Mouse (Mus musculus) left cerebral cortex, postnatal 10 days (tissue): Measurements from ENCODE around the gene Spatc1l. TPM values are rescaled to one million over a fixed set of nuclear protein-coding genes. Genes with fewer than 3 reads are reported as not detected.

Experiments used
- DNase-seq, 2 experiments: peaks; one replicate each; pipeline ENCODE4 v3.0.0; 2021 to 2022; ENCODE audit warnings: low spot score in 2 of 2, mixed read lengths in 1 of 2; ENCODE audit errors: extremely low spot score in 1 of 2
- intact Hi-C: fragments of 180-260 bp; cut with DNase I; formaldehyde crosslinking; loops from one replicate; pipeline ENCODE4 v1.15.1; 2025
- total RNA-seq, 2 experiments: library from RNA; stranded (reverse); gene quantifications; 2 replicates each; pipeline ENCODE4 v1.2.3; 2021

The Spatc1l gene
- total RNA-seq: not detected

GRCm38 (mm10) chr10:76561972-76562371 is at the start of gene Spatc1l:
TSS of gene Spatc1l (plus strand) at chr10:76562272.
- DNase-seq: no peak
- intact Hi-C loops: no loop called here

DNA sequence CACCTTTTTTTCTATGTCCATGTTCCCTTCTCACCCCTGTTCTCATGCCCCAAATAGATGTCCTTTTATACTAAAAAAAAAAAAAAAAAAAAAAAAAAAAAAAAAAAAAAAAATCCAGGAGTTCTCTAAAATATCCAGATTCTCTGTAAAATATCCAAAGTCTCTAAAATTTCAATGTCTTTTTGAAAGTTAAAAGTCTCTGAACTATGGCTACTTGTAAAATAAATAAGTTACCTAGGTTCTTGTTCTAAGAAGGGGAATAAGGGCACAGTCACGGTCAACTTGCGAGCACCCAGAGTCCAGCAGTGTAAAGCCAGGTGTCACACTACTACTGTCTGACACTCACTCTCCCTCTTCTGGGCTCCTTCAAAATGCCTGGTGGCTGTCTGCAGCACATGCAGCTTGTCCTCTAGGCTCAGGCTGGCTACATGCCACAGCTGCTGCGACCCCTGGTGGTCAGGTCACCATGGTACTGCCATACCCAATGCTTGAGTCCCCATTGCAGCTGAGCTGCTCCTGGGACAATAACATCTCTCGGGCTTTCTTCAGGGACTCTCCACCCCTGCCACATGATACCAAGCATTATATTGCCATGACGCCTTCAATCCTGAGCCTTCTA is 49.0 kb upstream of the Spatc1l start:
- intact Hi-C loops: no loop called here
- DNase-seq: peak; percentile 17 to 84

- DNase-seq: peak in 1 of 2 experiments; percentile 20
- intact Hi-C loops: no loop called here
These were observed 31.1 kb upstream of the Spatc1l start for GRCm38 (mm10) chr10:76530922-76531321.

DNA sequence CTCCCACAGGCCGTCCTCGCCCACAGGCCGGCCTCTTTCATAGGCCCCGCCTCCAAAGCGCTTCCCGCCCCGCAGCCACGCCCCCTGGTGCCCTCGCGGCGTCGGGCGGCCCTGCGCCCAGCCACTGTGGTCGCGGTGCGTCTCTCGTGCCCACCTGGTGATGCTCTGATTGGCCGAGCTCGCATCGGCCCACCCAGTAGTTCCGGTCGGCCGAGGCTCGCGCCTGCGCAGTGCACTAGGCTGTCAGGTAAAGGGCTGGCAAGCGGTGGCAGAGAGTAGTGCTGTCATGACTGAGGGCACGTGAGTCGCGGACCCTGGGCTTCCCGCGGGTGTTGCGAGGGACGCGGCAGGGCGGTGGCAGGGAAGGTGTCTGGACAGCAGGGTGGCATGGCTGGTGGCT is 30.7 kb upstream of the Spatc1l start, which contains the start of gene Lss:
Gene Lss (plus strand): TSS at position 214 of the 400 bp plus-strand sequence.
- intact Hi-C loops: no loop called here

DNA sequence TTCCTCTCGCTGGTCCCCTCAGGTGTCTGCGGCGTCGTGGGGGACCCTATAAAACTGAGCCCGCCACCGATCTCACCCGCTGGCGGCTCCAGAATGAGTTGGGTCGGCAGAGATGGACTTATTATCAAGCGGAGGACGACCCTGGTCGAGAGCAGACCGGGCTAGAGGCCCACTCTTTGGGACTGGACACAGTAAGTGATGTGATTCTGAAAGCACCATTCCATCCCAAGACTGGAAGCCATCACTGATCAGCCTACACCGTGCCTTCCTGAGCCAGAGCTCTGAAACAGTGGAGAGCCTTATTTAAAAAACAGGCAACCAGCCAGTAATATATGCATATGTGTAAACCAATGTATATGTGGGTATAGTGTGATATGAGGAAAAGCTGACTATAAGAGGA is 30.2 kb upstream of the Spatc1l start:
- intact Hi-C loops: no loop called here

More for the DNA sequence above, 30.7 kb upstream of the Spatc1l start, which contains the start of gene Lss:
- DNase-seq: peak; percentile 95 to 97

GRCm38 (mm10) chr10:76535526-76535925 is 26.5 kb upstream of the Spatc1l start:
- intact Hi-C loops: no loop called here
- peak in 1 of 2 experiments; percentile 10 for DNase-seq

More for the DNA sequence above, 30.2 kb upstream of the Spatc1l start:
- no peak for DNase-seq

DNA sequence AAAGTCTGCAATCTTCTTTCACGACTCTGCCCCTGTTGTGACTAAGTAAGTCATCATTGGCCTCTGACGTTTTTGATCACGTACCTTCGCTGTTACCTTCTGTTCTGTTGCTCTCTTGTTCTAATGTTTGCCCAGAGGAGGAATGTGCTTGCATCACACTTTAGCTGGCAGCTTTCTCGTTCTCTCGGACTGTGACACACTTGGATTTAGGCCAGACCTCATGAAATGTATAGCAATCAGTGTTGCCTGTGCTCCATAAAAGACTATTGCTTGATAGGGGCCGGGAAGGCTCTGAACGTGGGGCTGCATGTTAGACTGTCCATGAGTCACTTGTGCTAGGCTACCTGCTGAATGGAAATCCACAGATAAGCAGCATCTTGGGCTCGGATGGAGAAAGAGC is 24.5 kb upstream of the Spatc1l start:
- no peak for DNase-seq
- intact Hi-C loops: no loop called here

- no peak for DNase-seq
- intact Hi-C loops: no loop called here
These were observed 20.6 kb upstream of the Spatc1l start for GRCm38 (mm10) chr10:76541336-76542085.

- DNase-seq: no peak
- intact Hi-C loops: no loop called here
These were observed 19.3 kb upstream of the Spatc1l start for GRCm38 (mm10) chr10:76542636-76543375.

DNA sequence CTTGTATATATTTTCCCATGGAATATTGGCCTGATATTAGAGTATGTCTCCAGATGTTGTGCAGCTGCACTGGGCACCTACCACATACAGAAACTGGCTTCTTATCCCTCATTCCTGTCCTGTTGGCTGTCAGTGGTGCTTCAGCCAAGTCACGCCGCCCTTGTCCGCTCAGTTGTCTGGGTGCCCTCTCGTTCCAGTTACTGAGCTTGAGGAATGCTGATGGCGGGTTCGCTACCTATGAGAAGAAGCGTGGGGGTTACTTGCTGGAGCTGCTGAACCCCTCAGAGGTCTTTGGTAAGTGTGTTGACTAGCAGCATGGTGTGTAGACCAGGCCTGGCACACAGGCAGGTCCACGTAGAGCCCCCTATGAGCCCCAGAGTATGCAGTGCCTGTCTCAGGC is 15.5 kb upstream of the Spatc1l start:
- DNase-seq: no peak
- intact Hi-C loops: no loop called here

GRCm38 (mm10) chr10:76548218-76548617 is 13.9 kb upstream of the Spatc1l start:
- intact Hi-C loops: no loop called here
- DNase-seq: peak in 1 of 2 experiments; percentile 2

GRCm38 (mm10) chr10:76550458-76550857 is 11.6 kb upstream of the Spatc1l start:
- no peak for DNase-seq
- intact Hi-C loops: loop anchor here (10.0 kb wide), 1 partner anchor 184 kb away; no protein-coding TSS in a partner anchor

DNA sequence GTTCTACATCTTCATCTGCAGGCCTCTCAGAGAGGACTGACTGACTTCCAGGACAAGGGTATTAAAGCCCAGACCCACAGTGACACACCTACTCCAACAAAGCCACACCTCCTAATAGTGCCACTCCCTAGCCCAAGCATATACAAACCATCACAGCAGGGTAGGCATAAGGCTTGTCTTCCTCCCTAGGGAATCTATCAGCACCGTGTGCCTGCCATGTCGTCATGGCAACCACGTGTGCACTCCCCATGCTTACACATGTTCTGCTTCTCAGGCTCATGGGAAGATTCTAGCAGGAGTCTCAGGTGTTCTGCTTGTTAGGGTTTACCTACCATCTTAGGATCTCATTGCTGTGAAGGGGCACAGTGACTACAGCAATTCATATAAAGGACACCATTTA is 10.5 kb upstream of the Spatc1l start:
- intact Hi-C loops: loop anchor here (10.0 kb wide), 1 partner anchor 183 kb away; no protein-coding TSS in a partner anchor
- no peak for DNase-seq

GRCm38 (mm10) chr10:76554061-76554460 is 8.0 kb upstream of the Spatc1l start:
- no peak for DNase-seq
- intact Hi-C loops: loop anchor here (10.0 kb wide), 1 partner anchor 181 kb away; no protein-coding TSS in a partner anchor

DNA sequence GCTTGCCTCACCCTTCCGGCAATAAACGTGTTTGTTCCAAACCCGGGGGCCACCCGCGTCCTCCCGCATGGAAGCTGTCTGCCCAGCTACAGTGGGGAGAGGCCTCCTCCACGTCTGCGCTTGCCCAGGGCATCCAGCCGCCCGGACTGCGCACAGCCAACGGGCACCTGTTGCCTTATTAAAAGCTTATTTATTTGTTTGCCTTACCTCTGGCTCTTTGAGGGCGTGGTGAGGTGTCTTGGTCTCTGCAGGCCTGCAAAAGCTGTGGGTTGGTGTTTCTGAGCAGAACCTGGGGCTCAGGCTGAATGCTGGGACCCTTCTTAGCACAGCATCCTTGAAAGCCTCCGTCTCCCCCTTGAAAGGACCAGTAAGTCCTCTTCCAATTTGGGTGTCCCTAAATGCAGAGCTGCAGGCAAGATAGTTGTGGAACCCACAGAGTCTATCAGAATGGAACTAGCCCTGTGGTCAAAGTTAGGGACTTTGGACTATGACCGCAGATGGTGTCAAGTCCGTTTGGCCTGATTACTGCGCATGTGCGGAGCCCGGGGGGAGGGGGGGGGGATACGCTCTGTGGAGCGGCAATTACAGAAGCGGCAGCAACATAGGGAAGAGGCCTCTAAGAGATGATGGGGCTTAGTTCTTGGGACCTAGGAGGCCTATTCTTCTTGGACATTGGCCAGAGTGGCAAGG is 8.1 kb downstream of the Spatc1l start:
- intact Hi-C loops: no loop called here
- no peak for DNase-seq

- DNase-seq: no peak
- intact Hi-C loops: no loop called here
These were observed 9.0 kb downstream of the Spatc1l start for GRCm38 (mm10) chr10:76571070-76571469.

GRCm38 (mm10) chr10:76572151-76572550 is 10.1 kb downstream of the Spatc1l start:
- no peak for DNase-seq
- intact Hi-C loops: no loop called here

DNA sequence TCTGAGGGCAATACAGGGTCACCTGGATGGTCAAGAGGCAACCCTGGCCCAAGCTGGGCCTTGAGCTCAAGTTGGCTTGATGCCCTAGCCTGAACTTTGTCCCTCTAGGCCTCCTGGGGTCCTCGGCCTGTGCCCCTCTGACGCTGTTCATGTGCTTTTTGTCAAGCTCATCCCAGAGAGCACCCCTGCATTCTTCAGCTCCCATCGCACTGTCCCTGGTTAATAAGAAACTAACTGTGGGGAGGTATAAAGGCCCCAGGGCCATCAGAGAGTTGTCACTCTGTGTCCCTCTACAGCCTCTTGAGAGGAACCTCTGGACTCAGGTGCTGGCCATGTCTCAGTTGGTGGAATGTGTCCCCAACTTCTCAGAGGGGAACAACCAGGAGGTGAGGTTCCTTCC is 13.3 kb downstream of the Spatc1l start, which contains the start of gene Ftcd:
Gene Ftcd (plus strand): TSS at position 275 of the 400 bp plus-strand sequence.
- intact Hi-C loops: no loop called here
- no peak for DNase-seq

DNA sequence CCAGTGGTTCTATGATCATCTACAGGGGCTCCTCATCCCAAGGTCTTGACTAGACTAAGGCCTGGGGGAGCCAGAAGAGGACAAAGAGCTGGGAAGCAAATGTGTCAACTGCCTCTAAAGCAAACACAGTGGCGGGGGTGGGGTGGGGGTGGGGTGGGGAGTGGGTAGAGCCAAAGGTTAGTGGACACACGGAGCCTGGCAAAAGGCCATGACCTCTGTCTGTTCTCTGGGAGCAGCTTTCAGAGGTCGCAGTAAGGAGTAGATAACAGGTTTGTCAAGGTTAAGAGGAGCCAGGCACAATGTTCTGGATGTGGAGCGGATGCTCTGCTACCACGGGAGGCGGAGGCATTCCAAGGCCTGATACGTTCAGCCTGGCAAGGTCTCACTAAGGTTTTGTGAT is 14.8 kb downstream of the Spatc1l start:
- intact Hi-C loops: no loop called here
- DNase-seq: no peak
